Mouse (Mus musculus): ENCODE data around the gene Ptprf.

Gene Ptprf

GRCm38 (mm10) chr4:118286202-118286601 is 5.0 kb downstream of the Ptprf start:
- CTCF ChIA-PET = no interaction called here

- CTCF ChIA-PET = interaction anchor here (0.6 kb wide), 1 partner anchor 64 kb away, joined by 4 read pairs; no protein-coding TSS in a partner anchor
Observed at GRCm38 (mm10) chr4:118282182-118282562, 9.0 kb downstream of the Ptprf start.

- CTCF ChIA-PET = no interaction called here
Observed at GRCm38 (mm10) chr4:118281444-118282181, 9.6 kb downstream of the Ptprf start.

GRCm38 (mm10) chr4:118280506-118280905 is 10.7 kb downstream of the Ptprf start:
- CTCF ChIA-PET = no interaction called here

GRCm38 (mm10) chr4:118276520-118277232 is 14.5 kb downstream of the Ptprf start:
- CTCF ChIA-PET = no interaction called here

GRCm38 (mm10) chr4:118275601-118276519 is 15.3 kb downstream of the Ptprf start:
- CTCF ChIA-PET = no interaction called here

- CTCF ChIA-PET = no interaction called here
Observed at GRCm38 (mm10) chr4:118274521-118274920, 16.7 kb downstream of the Ptprf start.

- CTCF ChIA-PET = no interaction called here
Observed at GRCm38 (mm10) chr4:118273998-118274397, 17.2 kb downstream of the Ptprf start.

GRCm38 (mm10) chr4:118273545-118273944 is 17.7 kb downstream of the Ptprf start:
- CTCF ChIA-PET = no interaction called here

- CTCF ChIA-PET = no interaction called here
Observed at GRCm38 (mm10) chr4:118272871-118273270, 18.3 kb downstream of the Ptprf start.

GRCm38 (mm10) chr4:118272258-118272657 is 18.9 kb downstream of the Ptprf start:
- CTCF ChIA-PET = no interaction called here

GRCm38 (mm10) chr4:118271556-118272074 is 19.6 kb downstream of the Ptprf start:
- CTCF ChIA-PET = no interaction called here

- CTCF ChIA-PET = interaction anchor here (0.6 kb wide), 1 partner anchor 128 kb away, joined by 3 read pairs; no protein-coding TSS in a partner anchor
Observed at GRCm38 (mm10) chr4:118270706-118271105, 20.5 kb downstream of the Ptprf start.

GRCm38 (mm10) chr4:118269999-118270398 is 21.2 kb downstream of the Ptprf start:
- CTCF ChIA-PET = no interaction called here

GRCm38 (mm10) chr4:118268429-118269212 is 22.6 kb downstream of the Ptprf start:
- CTCF ChIA-PET = no interaction called here

- CTCF ChIA-PET = no interaction called here
Observed at GRCm38 (mm10) chr4:118265557-118265956, 25.6 kb downstream of the Ptprf start.

GRCm38 (mm10) chr4:118261771-118262473 is 29.3 kb downstream of the Ptprf start:
- CTCF ChIA-PET = no interaction called here

- CTCF ChIA-PET = no interaction called here
Observed at GRCm38 (mm10) chr4:118261291-118261690, 29.9 kb downstream of the Ptprf start.

- CTCF ChIA-PET = no interaction called here
Observed at GRCm38 (mm10) chr4:118260551-118261267, 30.5 kb downstream of the Ptprf start.
